Mouse (Mus musculus): Measurements from ENCODE around the gene Prpf3.

- no peak for TF ChIP-seq CTCF (IDR thresholded peaks at IDR 0.05; ENCODE audit: borderline replicate concordance, control insufficient read depth, extremely low read depth, insufficient read depth, low read length, poor library complexity)
- no peak for TF ChIP-seq POLR2A (IDR thresholded peaks at IDR 0.05; ENCODE audit: control insufficient read depth, extremely low read depth, insufficient read depth, low read length, poor library complexity)
Observed at GRCm38 (mm10) chr3:95870976-95871375, 15.3 kb upstream of the Prpf3 start.

Data from thymus, adult 2 months (tissue).